Mouse (Mus musculus) 3134 (cell line): ENCODE measurements around the gene Rps23.
"Not testable (repeated sequence)": the region's sequence is repeated elsewhere in the genome, so short reads cannot be mapped to it uniquely, and the experiment has no call there.

Source experiments
- DNase-seq: peaks from one replicate; pipeline ENCODE4 v3.0.0-alpha.2; 2011; ENCODE audit warnings: low spot score; ENCODE audit not compliant: insufficient read length; ENCODE audit errors: extremely low read depth

Rps23 gene

GRCm38 (mm10) chr13:90922751-90923612 is at the start of gene Rps23:
Rps23 (plus strand) TSS chr13:90922958.
- peak; percentile 92 for DNase-seq

- no peak for DNase-seq
Observed at GRCm38 (mm10) chr13:90881727-90882429, 40.9 kb upstream of the Rps23 start.

- no peak for DNase-seq
Observed at GRCm38 (mm10) chr13:90885856-90886532, 36.8 kb upstream of the Rps23 start.

GRCm38 (mm10) chr13:90886568-90886983 is 36.2 kb upstream of the Rps23 start:
- DNase-seq, result no peak

- no peak for DNase-seq
Observed at GRCm38 (mm10) chr13:90890111-90890510, 32.6 kb upstream of the Rps23 start.

GRCm38 (mm10) chr13:90894819-90895218 is 27.9 kb upstream of the Rps23 start:
- DNase-seq, result no peak

- no peak for DNase-seq
Observed at GRCm38 (mm10) chr13:90896098-90896497, 26.7 kb upstream of the Rps23 start.

GRCm38 (mm10) chr13:90896821-90897220 is 25.9 kb upstream of the Rps23 start:
- no peak for DNase-seq

GRCm38 (mm10) chr13:90905176-90905575 is 17.6 kb upstream of the Rps23 start, which contains the start of gene Atp6ap1l:
Atp6ap1l (minus strand) TSS chr13:90905355.
- DNase-seq, result no peak

GRCm38 (mm10) chr13:90907376-90907775 is 15.4 kb upstream of the Rps23 start:
- DNase-seq, result no peak

- no peak for DNase-seq
Observed at GRCm38 (mm10) chr13:90912760-90913674, 9.7 kb upstream of the Rps23 start.

- no peak for DNase-seq
Observed at GRCm38 (mm10) chr13:90913675-90914192, 9.0 kb upstream of the Rps23 start.

- DNase-seq, result no peak
Observed at GRCm38 (mm10) chr13:90914721-90915120, 8.0 kb upstream of the Rps23 start.

GRCm38 (mm10) chr13:90923617-90924016 is 859 bp downstream of the Rps23 start:
- not testable (repeated sequence) for DNase-seq

- no peak for DNase-seq
Observed at GRCm38 (mm10) chr13:90924072-90924471, 1.3 kb downstream of the Rps23 start.

- DNase-seq, result no peak
Observed at GRCm38 (mm10) chr13:90925191-90925590, 2.4 kb downstream of the Rps23 start.

GRCm38 (mm10) chr13:90926125-90926765 is 3.5 kb downstream of the Rps23 start:
- DNase-seq, result no peak

GRCm38 (mm10) chr13:90926938-90927633 is 4.3 kb downstream of the Rps23 start:
- no peak for DNase-seq

GRCm38 (mm10) chr13:90928266-90928665 is 5.5 kb downstream of the Rps23 start:
- not testable (repeated sequence) for DNase-seq
